Mouse (Mus musculus) frontal cortex, postnatal 25 days (tissue): ENCODE measurements around the gene Cinp.

Experiments
- DNase-seq, 2 experiments: peaks; one replicate each; pipeline ENCODE4 v3.0.0; 2022; ENCODE audit warnings: low spot score in 2 of 2

Cinp gene

DNA sequence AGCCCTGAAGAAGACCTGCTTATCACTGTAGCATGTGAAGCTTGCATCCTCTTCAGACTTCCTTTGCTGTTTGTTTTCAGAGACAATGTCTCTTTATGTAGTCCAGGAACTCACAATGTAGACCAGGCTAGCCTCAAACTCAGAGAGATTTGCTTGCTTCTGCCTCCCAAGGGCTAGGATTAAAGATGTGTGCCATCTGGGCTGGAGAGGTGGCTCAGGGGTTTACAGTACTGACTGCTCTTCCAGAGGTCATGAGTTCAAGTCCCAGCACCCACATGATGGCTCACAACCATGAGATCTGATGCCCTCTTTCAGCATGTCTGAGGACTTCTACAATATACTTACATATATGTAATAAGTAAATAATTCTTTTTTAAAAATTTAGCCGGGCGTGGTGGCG, 53.8 kb downstream of the Cinp start:
- DNase-seq: no peak

DNA sequence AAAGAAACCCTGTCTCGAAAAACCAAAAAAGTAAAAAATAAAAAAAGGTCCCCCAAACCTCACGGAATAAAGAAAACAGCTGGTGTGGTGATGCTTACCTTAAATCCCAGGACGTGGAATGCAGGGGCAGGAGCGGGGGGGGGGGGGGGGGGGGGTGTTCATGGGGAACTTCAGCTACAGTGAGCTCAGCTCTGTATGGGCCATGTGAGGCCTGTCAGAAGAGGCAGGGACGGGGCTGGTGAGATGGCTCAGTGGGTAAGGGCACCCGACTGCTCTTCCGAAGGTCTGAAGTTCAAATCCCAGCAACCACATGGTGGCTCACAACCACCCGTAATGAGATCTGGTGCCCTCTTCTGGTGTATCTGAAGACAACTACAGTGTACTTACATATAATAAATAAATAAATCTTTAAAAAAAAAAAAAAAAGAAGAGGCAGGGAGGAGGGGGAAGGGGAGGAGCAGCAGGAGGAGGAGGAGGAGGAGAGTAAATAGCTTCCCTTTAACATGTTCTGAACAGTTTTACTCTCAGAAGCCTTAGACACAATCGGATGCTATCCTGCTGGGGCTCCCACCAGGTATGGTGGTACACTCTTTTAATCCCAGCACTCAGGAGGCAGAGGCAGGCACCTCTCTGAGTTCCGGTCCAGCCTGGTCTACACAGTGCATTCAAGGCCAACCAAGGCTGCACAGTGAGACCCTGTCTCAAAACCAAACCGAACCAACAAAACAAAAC, 58.5 kb downstream of the Cinp start:
- DNase-seq: no peak

DNA sequence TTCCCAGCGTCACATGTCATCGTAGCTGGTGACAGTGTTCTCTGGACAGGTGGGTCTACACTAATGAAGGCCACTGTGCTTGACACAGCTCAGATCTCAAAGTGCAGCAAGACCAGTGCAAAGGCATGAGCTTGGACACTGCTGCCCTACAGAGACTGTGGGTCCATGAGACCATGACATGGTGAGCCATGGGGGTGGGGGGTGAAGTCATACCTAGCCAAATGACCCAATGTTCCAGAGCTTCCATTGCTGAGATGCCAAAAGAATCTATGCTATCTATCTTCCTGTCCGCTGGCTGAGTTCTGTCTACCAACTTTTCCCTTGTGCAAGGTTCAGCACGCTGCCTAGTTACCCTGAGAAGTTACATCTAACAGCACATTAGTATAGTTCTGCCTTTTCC, 60.0 kb downstream of the Cinp start:
- DNase-seq: no peak
